Mouse (Mus musculus): Measurements from ENCODE around the gene Ints14. TPM values are rescaled to one million over a fixed set of nuclear protein-coding genes. Genes with fewer than 3 reads are reported as not detected.
"Not testable (repeated sequence)": the region's sequence is repeated elsewhere in the genome, so short reads cannot be mapped to it uniquely, and the experiment has no call there.

The Ints14 gene
- polyA plus RNA-seq, 1 experiment from 2014 or later, result 35.1 TPM

DNA sequence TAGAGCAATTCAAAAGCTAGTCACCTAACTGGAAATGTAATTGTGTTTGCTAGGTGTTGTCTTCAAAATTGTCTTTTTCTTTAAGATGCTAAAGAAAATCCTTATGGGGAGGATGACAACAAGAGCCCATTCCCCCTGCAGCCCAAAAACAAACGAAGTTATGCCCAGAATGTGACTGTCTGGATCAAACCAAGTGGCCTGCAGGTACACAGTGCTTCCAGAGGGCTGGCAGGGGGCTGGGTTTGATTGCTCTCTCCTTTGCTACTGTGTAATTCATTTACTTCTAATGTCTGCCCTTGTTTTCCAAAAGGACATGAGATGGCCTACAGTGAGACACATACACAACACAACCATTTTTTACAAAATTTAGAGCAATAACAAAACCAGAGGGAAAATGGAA lies 21.2 kb downstream of the Ints14 start:
- no peak for ATAC-seq
- no peak overlapping the region for H3K9ac ChIP-seq (ENCODE audit: low read depth, low read length)
- H3K4me1 ChIP-seq (ENCODE audit: control insufficient read depth, insufficient read depth, low read length), result no peaks in the 10 kb centered on the region
- H3K27me3 ChIP-seq (ENCODE audit: control insufficient read depth, insufficient read depth, low read depth, low read length), result no peaks in the 10 kb centered on the region
- H3K36me3 ChIP-seq (ENCODE audit: control insufficient read depth, insufficient read depth, low read length), result peaks cover 27% of the 10 kb centered on the region
- H3K4me3 ChIP-seq (ENCODE audit: low read depth, low read length), result no peak overlapping the region
- no peak overlapping the region for H3K4me2 ChIP-seq (ENCODE audit: low read length)
- 64% methylated on average over 1 of the region's 1 CpGs for WGBS
- H3K9me3 ChIP-seq (replicated peaks; ENCODE audit: control insufficient read depth, low read length, poor library complexity, severe bottlenecking), result no peaks in the 10 kb centered on the region
- no peak overlapping the region for H3K27ac ChIP-seq (ENCODE audit: low read length)

DNA sequence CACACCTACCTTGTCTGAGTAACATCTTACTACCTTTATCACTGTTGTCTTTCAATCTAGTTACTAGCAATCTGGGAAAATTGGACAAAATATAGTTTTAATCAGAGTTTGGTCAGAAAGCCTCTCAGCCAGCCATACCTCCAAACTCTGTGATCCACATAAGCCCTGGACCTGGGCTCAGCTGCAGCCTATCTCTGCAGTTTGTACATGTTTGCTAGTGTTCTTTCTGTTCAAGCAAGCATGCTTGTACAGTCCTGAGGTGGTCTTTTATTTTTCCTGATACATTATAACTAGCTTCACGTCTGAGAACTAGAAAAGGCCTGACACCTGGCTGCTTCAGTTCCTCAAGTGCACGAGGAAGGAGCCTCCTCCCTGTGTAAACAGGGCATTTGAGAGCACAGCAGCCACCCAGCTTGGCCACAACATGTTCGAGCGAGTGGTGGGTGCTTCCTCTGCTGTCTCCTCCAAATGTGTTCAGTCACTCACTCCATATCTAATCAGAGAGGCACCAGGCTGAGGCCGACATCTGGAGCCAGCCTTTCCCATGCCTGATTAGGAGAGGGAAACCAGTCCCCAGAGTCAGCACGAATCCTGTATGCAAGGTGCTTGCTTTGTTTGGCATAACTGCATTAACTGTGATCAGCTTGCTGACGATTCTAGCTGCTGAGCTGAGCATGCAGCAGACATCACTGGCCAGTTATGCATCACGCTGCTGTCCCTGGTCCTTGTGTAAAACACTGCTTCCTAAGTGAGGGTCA lies 24.5 kb downstream of the Ints14 start:
- Histone ChIP-seq H3K9ac (ENCODE audit: low read depth, low read length) (no peak overlapping the region), H3K27ac (ENCODE audit: low read length) (no peak overlapping the region), H3K9me3 (replicated peaks; ENCODE audit: control insufficient read depth, low read length, poor library complexity, severe bottlenecking) (no peaks in the 10 kb centered on the region), H3K4me3 (ENCODE audit: low read depth, low read length) (no peak overlapping the region), H3K27me3 (ENCODE audit: control insufficient read depth, insufficient read depth, low read depth, low read length) (no peaks in the 10 kb centered on the region), H3K4me2 (ENCODE audit: low read length) (no peak overlapping the region), H3K4me1 (ENCODE audit: control insufficient read depth, insufficient read depth, low read length) (no peaks in the 10 kb centered on the region), H3K36me3 (ENCODE audit: control insufficient read depth, insufficient read depth, low read length) (peaks cover 38% of the 10 kb centered on the region)
- 75% methylated on average over 8 of the region's 8 CpGs for WGBS
- no peak for ATAC-seq

DNA sequence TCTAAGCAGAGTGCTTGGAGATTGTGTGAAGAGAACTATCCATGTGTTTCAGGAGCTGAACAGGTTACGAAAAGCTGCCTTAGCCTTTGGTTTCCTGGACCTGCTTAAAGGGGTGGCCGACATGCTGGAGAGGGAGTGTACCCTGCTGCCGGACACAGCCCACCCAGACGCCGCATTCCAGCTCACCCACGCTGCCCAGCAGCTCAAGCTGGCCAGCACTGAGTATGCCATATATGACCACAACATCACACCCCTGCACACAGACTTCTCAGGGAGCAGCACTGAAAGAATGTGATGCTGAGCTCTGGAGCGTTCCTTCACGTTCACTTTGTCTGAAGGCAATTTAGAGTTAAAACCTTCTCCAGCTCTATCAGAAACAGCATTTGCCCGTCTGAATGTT lies 25.1 kb downstream of the Ints14 start:
- H3K4me2 ChIP-seq (ENCODE audit: low read length), result no peak overlapping the region
- no peaks in the 10 kb centered on the region for H3K27me3 ChIP-seq (ENCODE audit: control insufficient read depth, insufficient read depth, low read depth, low read length)
- H3K27ac ChIP-seq (ENCODE audit: low read length), result no peak overlapping the region
- peaks cover 38% of the 10 kb centered on the region for H3K36me3 ChIP-seq (ENCODE audit: control insufficient read depth, insufficient read depth, low read length)
- no peak overlapping the region for H3K9ac ChIP-seq (ENCODE audit: low read depth, low read length)
- H3K4me3 ChIP-seq (ENCODE audit: low read depth, low read length), result no peak overlapping the region
- 86% methylated on average over 9 of the region's 9 CpGs for WGBS
- no peaks in the 10 kb centered on the region for H3K4me1 ChIP-seq (ENCODE audit: control insufficient read depth, insufficient read depth, low read length)
- H3K9me3 ChIP-seq (replicated peaks; ENCODE audit: control insufficient read depth, low read length, poor library complexity, severe bottlenecking), result no peaks in the 10 kb centered on the region
- ATAC-seq, result no peak

DNA sequence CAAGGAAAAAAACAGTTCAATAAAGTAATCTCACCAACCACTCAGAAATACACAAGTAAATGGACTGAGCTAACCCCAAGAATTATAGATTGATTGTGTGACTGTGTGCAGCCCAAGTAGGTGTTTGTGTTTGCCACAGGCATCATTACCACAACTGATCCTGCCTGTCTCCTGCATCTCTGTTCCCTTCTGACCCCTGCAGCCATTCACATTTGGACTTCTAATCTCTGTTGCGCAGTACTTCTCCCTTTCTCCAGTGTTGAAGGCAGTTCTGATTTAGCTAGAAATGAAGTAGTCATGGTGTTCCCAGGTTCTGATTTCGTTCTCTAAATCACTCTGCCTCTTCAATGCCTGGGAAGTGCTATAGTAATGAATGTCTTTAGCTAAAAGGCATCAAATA lies 26.9 kb downstream of the Ints14 start:
- H3K9me3 ChIP-seq (replicated peaks; ENCODE audit: control insufficient read depth, low read length, poor library complexity, severe bottlenecking), result no peaks in the 10 kb centered on the region
- H3K27me3 ChIP-seq (ENCODE audit: control insufficient read depth, insufficient read depth, low read depth, low read length), result no peaks in the 10 kb centered on the region
- no peak overlapping the region for H3K4me2 ChIP-seq (ENCODE audit: low read length)
- peaks cover 42% of the 10 kb centered on the region for H3K36me3 ChIP-seq (ENCODE audit: control insufficient read depth, insufficient read depth, low read length)
- no peak overlapping the region for H3K27ac ChIP-seq (ENCODE audit: low read length)
- no peak for ATAC-seq
- no peaks in the 10 kb centered on the region for H3K4me1 ChIP-seq (ENCODE audit: control insufficient read depth, insufficient read depth, low read length)
- 94% methylated on average over 2 of the region's 2 CpGs for WGBS
- no peak overlapping the region for H3K9ac ChIP-seq (ENCODE audit: low read depth, low read length)
- H3K4me3 ChIP-seq (ENCODE audit: low read depth, low read length), result no peak overlapping the region

DNA sequence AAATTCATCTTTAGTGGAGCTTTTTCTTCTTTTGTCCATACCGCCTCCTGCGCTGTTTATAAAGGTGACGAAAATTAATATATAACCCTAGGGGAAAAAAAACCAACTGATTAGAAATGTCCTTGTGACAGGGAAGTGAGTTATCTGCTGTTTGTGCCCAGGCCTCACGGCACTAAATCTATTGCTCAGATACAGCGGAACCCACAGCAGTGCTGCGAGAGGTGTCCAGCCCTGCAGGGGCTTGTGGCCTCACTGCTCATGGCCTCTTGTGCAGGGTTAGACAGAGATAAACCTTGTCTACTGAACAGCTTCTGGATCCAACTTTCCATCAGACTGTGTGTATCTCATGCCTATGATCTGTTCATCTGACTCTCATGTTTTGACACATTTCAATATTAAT lies 27.7 kb downstream of the Ints14 start:
- H3K4me1 ChIP-seq (ENCODE audit: control insufficient read depth, insufficient read depth, low read length), result no peaks in the 10 kb centered on the region
- no peak for ATAC-seq
- 97% methylated on average over 6 of the region's 6 CpGs for WGBS
- no peak overlapping the region for H3K4me3 ChIP-seq (ENCODE audit: low read depth, low read length)
- peaks cover 45% of the 10 kb centered on the region for H3K36me3 ChIP-seq (ENCODE audit: control insufficient read depth, insufficient read depth, low read length)
- H3K9ac ChIP-seq (ENCODE audit: low read depth, low read length), result no peak overlapping the region
- H3K27ac ChIP-seq (ENCODE audit: low read length), result no peak overlapping the region
- H3K9me3 ChIP-seq (replicated peaks; ENCODE audit: control insufficient read depth, low read length, poor library complexity, severe bottlenecking), result no peaks in the 10 kb centered on the region
- H3K4me2 ChIP-seq (ENCODE audit: low read length), result no peak overlapping the region
- no peaks in the 10 kb centered on the region for H3K27me3 ChIP-seq (ENCODE audit: control insufficient read depth, insufficient read depth, low read depth, low read length)

DNA sequence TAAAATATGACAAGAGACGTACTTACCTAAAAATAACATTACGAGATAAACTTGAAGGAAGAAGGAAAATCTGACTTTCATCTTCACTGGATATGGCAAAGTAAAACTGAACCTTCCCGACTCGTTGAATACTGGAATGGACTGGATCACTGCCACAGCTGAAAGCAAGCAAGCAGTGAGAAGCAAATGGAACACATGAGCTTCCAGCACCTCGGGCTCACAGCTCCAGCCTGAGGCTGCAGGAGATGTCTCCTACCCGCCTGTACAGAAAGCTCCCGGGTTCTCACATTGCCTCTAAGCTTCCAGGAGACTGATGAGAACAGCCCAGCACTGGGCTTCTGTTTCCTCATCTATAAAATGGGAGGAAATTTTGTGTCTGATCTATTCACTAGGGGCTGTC lies 29.6 kb downstream of the Ints14 start:
- no peak overlapping the region for H3K9ac ChIP-seq (ENCODE audit: low read depth, low read length)
- H3K36me3 ChIP-seq (ENCODE audit: control insufficient read depth, insufficient read depth, low read length), result peaks cover 34% of the 10 kb centered on the region
- H3K4me1 ChIP-seq (ENCODE audit: control insufficient read depth, insufficient read depth, low read length), result no peaks in the 10 kb centered on the region
- no peak overlapping the region for H3K27ac ChIP-seq (ENCODE audit: low read length)
- 95% methylated on average over 7 of the region's 7 CpGs for WGBS
- no peak overlapping the region for H3K4me2 ChIP-seq (ENCODE audit: low read length)
- H3K27me3 ChIP-seq (ENCODE audit: control insufficient read depth, insufficient read depth, low read depth, low read length), result no peaks in the 10 kb centered on the region
- H3K4me3 ChIP-seq (ENCODE audit: low read depth, low read length), result no peak overlapping the region
- no peaks in the 10 kb centered on the region for H3K9me3 ChIP-seq (replicated peaks; ENCODE audit: control insufficient read depth, low read length, poor library complexity, severe bottlenecking)
- no peak for ATAC-seq

DNA sequence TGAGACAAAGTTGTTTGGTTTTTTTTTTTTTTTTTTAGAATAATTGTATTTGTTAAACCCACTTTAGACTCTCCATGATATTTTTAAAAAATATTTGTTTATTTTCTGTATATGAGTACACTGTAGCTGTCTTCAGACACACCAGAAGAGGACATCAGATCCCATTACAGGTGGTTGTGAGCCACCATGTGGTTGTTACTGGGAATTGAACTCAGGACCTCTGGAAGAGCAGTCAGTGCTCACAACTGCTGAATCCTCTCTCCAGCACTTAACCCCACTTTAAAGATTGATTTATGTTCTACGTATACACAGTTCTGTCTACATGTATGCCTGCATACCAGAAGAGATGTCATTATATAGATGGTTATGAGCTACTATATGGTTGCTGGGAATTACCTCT lies 34.8 kb downstream of the Ints14 start:
- not testable (repeated sequence) for H3K4me3 ChIP-seq (ENCODE audit: low read depth, low read length); H3K27ac ChIP-seq (ENCODE audit: low read length); H3K4me1 ChIP-seq (ENCODE audit: control insufficient read depth, insufficient read depth, low read length); H3K4me2 ChIP-seq (ENCODE audit: low read length); H3K9ac ChIP-seq (ENCODE audit: low read depth, low read length); ATAC-seq; H3K27me3 ChIP-seq (ENCODE audit: control insufficient read depth, insufficient read depth, low read depth, low read length); H3K9me3 ChIP-seq (replicated peaks; ENCODE audit: control insufficient read depth, low read length, poor library complexity, severe bottlenecking)
- 94% methylated on average over 1 of the region's 1 CpGs for WGBS
- H3K36me3 ChIP-seq (ENCODE audit: control insufficient read depth, insufficient read depth, low read length), result peaks cover 33% of the 10 kb centered on the region

DNA sequence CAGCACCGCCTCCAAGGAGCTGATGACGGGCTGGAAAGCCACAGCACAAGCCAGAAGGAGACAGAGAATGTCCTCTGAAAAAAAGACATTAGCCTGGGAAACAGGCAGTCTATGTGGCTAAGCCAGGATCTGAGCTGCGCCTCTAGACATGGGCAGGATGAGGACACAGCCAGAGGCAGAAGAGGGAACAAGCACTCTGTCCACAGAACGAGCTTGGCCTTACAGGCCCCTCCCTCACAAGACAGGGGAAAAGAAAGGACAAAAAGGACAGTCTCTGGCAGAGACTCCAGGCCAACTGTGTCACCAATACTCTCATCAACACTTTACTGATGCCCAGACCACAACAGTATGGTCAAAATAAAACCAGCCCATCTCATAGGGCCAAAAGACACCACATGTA lies 40.8 kb downstream of the Ints14 start:
- no peaks in the 10 kb centered on the region for H3K27me3 ChIP-seq (ENCODE audit: control insufficient read depth, insufficient read depth, low read depth, low read length)
- H3K4me1 ChIP-seq (ENCODE audit: control insufficient read depth, insufficient read depth, low read length), result no peaks in the 10 kb centered on the region
- WGBS, result 50% methylated on average over 4 of the region's 4 CpGs
- peaks cover 42% of the 10 kb centered on the region for H3K36me3 ChIP-seq (ENCODE audit: control insufficient read depth, insufficient read depth, low read length)
- no peak overlapping the region for H3K4me2 ChIP-seq (ENCODE audit: low read length)
- no peak overlapping the region; the same call in 1 of the 2 replicates for H3K27ac ChIP-seq (ENCODE audit: low read length)
- no peaks in the 10 kb centered on the region for H3K9me3 ChIP-seq (replicated peaks; ENCODE audit: control insufficient read depth, low read length, poor library complexity, severe bottlenecking)
- no peak overlapping the region for H3K9ac ChIP-seq (ENCODE audit: low read depth, low read length)
- H3K4me3 ChIP-seq (ENCODE audit: low read depth, low read length), result no peak overlapping the region
- no peak for ATAC-seq

DNA sequence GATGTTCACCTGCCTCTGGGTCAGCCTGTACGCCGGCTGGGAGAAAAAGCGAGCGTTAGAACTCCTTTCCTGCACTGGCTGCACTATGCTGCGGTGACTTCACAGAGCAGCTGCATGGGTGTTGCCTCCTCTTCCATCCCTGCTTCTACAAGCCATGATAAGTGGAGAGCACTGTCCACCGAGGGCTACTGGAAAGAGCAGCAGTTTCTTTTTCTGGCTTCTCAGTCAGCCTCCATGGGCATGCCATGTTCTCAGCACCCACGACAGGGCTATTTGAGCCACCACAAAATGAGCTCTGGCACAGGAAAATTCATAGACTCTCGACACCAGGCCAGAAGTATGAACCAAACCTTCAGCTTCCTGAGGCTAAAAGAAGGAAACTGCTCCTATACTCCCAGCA lies 45.0 kb downstream of the Ints14 start:
- Histone ChIP-seq H3K9ac (ENCODE audit: low read depth, low read length) (no peak overlapping the region), H3K9me3 (replicated peaks; ENCODE audit: control insufficient read depth, low read length, poor library complexity, severe bottlenecking) (no peaks in the 10 kb centered on the region), H3K27me3 (ENCODE audit: control insufficient read depth, insufficient read depth, low read depth, low read length) (no peaks in the 10 kb centered on the region), H3K4me3 (ENCODE audit: low read depth, low read length) (no peak overlapping the region), H3K4me1 (ENCODE audit: control insufficient read depth, insufficient read depth, low read length) (no peaks in the 10 kb centered on the region), H3K4me2 (ENCODE audit: low read length) (no peak overlapping the region), H3K27ac (ENCODE audit: low read length) (no peak overlapping the region), H3K36me3 (ENCODE audit: control insufficient read depth, insufficient read depth, low read length) (peaks cover 32% of the 10 kb centered on the region)
- WGBS, result 91% methylated on average over 8 of the region's 8 CpGs
- ATAC-seq, result no peak
